Mouse (Mus musculus): Measurements from ENCODE around the gene Zfyve19.

The Zfyve19 gene

DNA sequence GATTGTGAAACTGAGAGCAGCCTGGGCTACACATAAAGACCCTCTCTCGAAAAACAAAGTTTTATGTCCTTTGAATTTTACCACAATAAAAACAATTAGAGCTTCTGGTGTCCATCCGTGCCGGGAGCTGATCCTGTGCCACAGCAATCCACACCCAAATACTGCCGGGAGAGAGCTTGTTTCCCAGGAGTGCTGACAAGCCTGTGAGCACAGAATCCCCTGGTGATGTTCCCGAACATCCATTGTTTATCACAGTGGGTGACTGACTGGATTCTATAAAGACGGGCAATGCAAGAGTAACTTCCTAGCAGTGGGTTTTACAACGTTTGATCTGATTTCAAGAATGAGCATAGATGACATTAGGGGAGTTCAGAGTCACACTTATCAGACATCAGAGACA is 46.6 kb downstream of the Zfyve19 start:
- DNase-seq, result no peak

DNA sequence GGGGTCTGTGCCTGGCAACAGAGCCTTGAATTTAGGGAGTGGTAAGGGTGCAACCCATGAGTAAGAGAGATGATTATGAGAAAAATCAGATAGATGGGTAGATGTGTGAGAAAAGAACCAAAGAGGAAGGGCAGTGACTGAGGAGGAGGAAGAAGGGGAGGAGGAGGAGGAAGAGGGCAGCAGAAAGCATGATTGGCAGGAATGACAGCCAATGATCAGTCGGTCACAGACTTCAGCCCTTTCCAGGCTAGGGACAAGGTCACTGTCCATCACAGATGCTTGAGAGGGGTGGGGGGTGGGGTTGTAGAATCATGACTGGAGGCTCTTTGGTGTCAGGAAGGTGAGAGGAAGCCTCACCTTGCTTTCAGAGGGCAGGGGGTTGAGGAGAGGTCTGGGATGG is 52.1 kb downstream of the Zfyve19 start:
- no peak for DNase-seq

DNA sequence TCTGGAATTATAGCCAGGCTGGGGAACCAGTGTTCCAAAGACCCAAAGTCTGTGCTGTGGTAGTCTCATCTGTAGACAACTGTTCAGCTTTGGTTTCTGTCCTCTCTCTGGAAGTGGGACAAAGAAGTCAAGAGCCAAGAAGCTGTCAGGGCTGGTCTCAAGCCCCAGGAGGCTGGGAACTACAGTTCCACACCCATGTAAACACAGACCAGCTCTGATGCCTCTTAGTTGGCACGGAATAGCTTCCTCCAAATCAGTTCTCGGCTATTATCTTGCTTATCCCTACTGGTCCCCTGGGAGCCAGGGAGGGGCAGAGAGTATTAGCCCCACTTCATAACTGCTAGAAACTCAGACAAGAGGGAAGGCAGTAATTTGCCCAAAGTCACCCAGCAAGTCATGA is 52.9 kb downstream of the Zfyve19 start:
- DNase-seq, result no peak

DNA sequence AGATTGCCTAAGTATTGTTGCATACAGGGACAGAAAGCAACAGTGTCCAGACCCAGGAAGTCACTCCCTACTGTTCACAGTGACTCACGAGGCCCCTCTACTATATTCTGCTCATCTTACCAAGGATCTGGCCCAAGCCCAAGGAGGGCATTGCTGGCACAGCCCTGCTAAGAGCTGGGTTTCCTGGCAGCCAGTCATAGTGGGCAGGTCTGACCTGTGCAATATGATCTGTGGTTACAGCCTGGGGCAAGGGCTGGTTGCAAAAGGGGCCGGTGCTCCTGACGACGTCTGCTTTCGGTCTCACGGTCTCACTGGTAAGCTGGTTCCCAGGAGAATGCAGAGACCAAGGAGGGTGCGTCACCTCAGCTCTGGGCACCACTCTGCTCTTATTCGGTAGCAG is 54.6 kb downstream of the Zfyve19 start:
- DNase-seq, result no peak

DNA sequence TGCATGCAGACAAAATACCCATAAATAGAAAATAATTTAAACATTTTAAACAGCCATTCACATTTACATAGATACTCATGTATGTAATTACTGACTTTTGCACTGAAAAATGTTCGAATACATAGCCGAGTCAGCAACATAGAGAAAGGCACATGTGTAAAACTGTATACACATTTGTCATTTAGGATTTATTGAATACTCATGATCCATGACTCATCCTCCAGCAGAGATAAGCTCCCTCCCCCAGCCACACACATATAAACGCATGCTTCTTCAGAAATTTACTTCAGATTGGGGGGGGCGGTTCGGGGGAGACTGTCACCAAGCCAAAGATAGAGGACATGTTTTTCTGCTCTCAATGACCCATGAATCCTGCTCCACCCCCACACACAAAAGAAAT is 55.4 kb downstream of the Zfyve19 start:
- no peak for DNase-seq
